Mouse (Mus musculus): ENCODE measurements at regions not wholly inside any gene's neighbourhood (a gene's known extent, or its start where the extent isn't known, plus 50 kb on each side); places are given as distances from the start of the nearest gene placed in this dataset.
A peak's percentile ranks its signal among the peaks of the same experiment; 100 is the strongest.
"Not testable (repeated sequence)": the region's sequence is repeated elsewhere in the genome, so short reads cannot be mapped to it uniquely, and the experiment has no call there.

DNA sequence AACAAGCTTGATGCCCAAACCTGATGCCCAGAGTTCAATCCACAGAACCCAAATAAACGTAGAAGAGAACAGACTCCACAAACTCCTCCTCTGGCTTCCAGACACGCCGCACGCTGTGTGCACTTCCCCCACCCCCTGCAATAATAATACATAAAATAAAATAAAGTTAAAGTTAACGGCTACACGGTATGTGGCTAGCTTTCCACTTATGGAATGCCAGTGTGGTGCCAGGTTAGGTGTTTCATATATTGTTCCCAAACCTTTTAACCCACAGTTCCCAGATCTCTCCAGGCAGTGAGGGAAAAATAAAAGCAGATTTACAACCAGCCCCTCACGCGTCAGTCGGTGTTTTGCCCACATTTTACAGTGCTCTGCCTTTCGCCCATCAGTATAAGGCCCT lies 233.8 kb upstream of the Jarid2 start:
- Histone ChIP-seq H3K4me2 (replicated peaks; ENCODE audit: low read depth) (no peak overlapping the region), H3K4me3 (ENCODE audit: low read depth, low read length) (no peak overlapping the region), H3K4me1 (replicated peaks; ENCODE audit: control insufficient read depth, insufficient read depth, low read length) (no peaks in the 10 kb centered on the region), H3K9ac (ENCODE audit: low read depth, low read length) (no peak overlapping the region), H3K9me3 (ENCODE audit: control insufficient read depth) (no peaks in the 10 kb centered on the region), H3K27me3 (replicated peaks; ENCODE audit: control insufficient read depth, insufficient read depth, low read length) (no peaks in the 10 kb centered on the region), H3K27ac (ENCODE audit: low read depth, low read length) (no peak overlapping the region), H3K36me3 (ENCODE audit: control insufficient read depth, insufficient read depth) (no peaks in the 10 kb centered on the region)
- no peak for TF ChIP-seq CTCF (IDR thresholded peaks at IDR 0.05; ENCODE audit: low read depth)
- ATAC-seq, result no peak
- WGBS, result 85% methylated on average over 10 of the region's 10 CpGs

DNA sequence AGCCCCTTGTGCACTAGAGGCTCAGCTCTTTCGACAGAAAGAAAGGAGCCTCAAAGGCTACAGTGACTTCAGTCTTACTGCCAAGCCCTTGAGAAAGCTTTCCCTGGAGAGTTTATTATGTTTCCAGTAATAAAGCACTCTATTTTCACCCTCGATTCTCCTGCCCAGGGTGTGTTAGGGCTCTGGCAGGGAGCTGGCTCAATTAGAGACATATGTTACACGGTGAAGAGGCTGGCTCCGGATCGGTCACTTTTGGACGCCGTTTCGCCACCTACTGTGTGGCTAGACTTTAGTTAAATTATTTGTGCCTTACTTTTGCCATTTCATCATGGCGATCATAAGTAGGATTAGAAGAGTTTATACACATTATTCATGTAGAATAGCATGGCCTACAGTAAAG lies 232.7 kb upstream of the Jarid2 start:
- ATAC-seq, result no peak
- 72% methylated on average over 9 of the region's 9 CpGs for WGBS
- no peak overlapping the region for H3K27ac ChIP-seq (ENCODE audit: low read depth, low read length)

DNA sequence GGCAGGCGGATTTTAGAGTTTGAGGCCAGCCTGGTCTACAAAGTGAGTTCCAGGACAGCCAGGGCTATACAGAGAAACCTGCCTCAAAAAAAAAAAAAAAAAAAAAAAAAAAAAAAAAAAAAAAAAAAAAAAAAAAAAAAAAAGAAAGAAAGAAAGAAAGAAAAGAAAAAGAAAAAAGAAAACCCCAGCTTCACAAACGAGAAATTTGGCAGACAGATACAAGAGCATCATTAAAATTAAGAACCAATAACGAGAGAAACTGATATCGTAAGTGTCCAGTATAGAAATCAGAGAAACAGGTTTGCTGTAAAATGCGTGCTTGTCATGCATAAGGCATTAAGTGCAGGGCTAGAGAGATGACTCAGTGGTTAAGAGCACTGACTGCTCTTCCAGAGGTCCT lies 228.4 kb upstream of the Jarid2 start:
- 89% methylated on average over 5 of the region's 5 CpGs for WGBS
- H3K9me3 ChIP-seq (ENCODE audit: control insufficient read depth); H3K4me3 ChIP-seq (ENCODE audit: low read depth, low read length); H3K4me2 ChIP-seq (replicated peaks; ENCODE audit: low read depth); H3K36me3 ChIP-seq (ENCODE audit: control insufficient read depth, insufficient read depth); ATAC-seq; H3K9ac ChIP-seq (ENCODE audit: low read depth, low read length); H3K27me3 ChIP-seq (replicated peaks; ENCODE audit: control insufficient read depth, insufficient read depth, low read length); H3K27ac ChIP-seq (ENCODE audit: low read depth, low read length); H3K4me1 ChIP-seq (replicated peaks; ENCODE audit: control insufficient read depth, insufficient read depth, low read length): not testable (repeated sequence)

More for the DNA sequence above, 232.7 kb upstream of the Jarid2 start:
- no peak overlapping the region for H3K4me3 ChIP-seq (ENCODE audit: low read depth, low read length)
- H3K36me3 ChIP-seq (ENCODE audit: control insufficient read depth, insufficient read depth), result no peaks in the 10 kb centered on the region
- no peak overlapping the region for H3K9ac ChIP-seq (ENCODE audit: low read depth, low read length)
- no peak overlapping the region for H3K4me2 ChIP-seq (replicated peaks; ENCODE audit: low read depth)
- no peaks in the 10 kb centered on the region for H3K9me3 ChIP-seq (ENCODE audit: control insufficient read depth)
- H3K27me3 ChIP-seq (replicated peaks; ENCODE audit: control insufficient read depth, insufficient read depth, low read length), result no peaks in the 10 kb centered on the region
- TF ChIP-seq CTCF (IDR thresholded peaks at IDR 0.05; ENCODE audit: low read depth), result no peak
- H3K4me1 ChIP-seq (replicated peaks; ENCODE audit: control insufficient read depth, insufficient read depth, low read length), result no peaks in the 10 kb centered on the region

DNA sequence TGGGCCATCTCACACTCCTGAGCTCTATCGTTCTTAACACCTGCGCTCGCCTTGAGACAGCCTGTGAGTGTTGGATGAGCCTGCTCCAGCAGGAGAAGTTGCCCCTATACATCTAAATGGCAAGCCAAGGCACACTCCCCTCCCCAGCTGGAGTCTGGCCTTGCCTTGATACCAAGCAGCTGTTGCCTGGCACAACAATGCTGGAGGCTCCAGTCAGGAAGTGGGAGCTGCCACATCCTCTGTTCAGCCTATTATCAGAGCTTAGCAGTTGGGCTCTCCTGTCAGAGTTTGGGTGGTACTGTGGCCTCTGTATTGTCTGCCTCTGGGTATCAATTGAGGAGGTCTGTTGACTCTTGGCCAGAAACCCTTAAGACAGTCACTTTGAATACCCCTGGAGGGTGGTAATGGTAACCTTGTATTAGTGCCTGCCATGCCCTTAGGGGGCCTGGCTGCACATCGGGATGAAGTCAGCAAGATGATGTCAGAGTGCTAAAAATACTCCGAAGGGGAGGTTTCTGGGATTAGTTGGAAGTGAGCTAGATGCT lies 227.4 kb upstream of the Jarid2 start:
- ATAC-seq, result no peak
- Histone ChIP-seq H3K4me2 (replicated peaks; ENCODE audit: low read depth) (no peak overlapping the region), H3K27me3 (replicated peaks; ENCODE audit: control insufficient read depth, insufficient read depth, low read length) (no peaks in the 10 kb centered on the region), H3K9ac (ENCODE audit: low read depth, low read length) (no peak overlapping the region), H3K4me1 (replicated peaks; ENCODE audit: control insufficient read depth, insufficient read depth, low read length) (0 out of 2 replicates have a peak, but pooled peaks cover 3% of the 10 kb centered on the region), H3K9me3 (ENCODE audit: control insufficient read depth) (no peaks in the 10 kb centered on the region), H3K27ac (ENCODE audit: low read depth, low read length) (no peak overlapping the region), H3K4me3 (ENCODE audit: low read depth, low read length) (no peak overlapping the region), H3K36me3 (ENCODE audit: control insufficient read depth, insufficient read depth) (no peaks in the 10 kb centered on the region)
- 53% methylated on average over 5 of the region's 5 CpGs for WGBS
- TF ChIP-seq CTCF (IDR thresholded peaks at IDR 0.05; ENCODE audit: low read depth), result no peak

DNA sequence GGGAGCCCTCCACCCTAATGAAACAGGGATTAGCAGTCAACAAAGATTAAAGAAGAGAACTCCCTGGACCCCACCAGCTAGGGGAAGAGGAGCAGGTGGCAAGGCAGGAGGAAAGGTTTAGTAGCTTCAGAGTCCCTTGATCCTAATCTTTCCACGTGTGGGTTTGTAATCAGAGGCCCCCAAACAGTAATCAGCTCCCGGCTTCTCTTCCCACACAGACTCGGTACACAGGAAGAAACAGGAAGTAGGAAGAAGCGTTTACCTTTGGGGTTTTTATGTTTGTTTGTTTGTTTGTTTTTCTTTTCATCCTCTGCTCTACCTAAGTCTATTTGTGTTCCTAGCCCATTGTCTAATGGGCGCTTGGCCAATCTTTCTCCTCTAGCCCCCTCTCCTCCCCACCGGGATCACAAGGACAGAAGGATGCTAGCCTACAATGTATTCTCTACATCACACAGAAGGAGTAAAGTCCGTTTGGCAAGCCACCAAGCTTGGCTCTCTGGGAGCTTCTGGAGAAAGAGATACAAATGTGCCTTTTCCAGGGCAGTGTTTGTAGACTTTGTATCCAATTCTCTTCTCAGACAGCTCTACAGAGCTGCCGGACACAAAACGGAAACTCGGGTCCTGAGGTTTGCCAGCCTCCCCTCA lies 226.5 kb upstream of the Jarid2 start:
- Histone ChIP-seq H3K4me2 (replicated peaks; ENCODE audit: low read depth) (peak overlapping the region; percentile 28), H3K36me3 (ENCODE audit: control insufficient read depth, insufficient read depth) (no peaks in the 10 kb centered on the region), H3K4me3 (ENCODE audit: low read depth, low read length) (no peak overlapping the region), H3K4me1 (replicated peaks; ENCODE audit: control insufficient read depth, insufficient read depth, low read length) (0 out of 2 replicates have a peak, but pooled peaks cover 3% of the 10 kb centered on the region), H3K27ac (ENCODE audit: low read depth, low read length) (peak overlapping the region; percentile 58; the same call in 1 of the 2 replicates), H3K9ac (ENCODE audit: low read depth, low read length) (no peak overlapping the region), H3K9me3 (ENCODE audit: control insufficient read depth) (no peaks in the 10 kb centered on the region), H3K27me3 (replicated peaks; ENCODE audit: control insufficient read depth, insufficient read depth, low read length) (no peaks in the 10 kb centered on the region)
- peak; percentile 81 for ATAC-seq
- no peak for TF ChIP-seq CTCF (IDR thresholded peaks at IDR 0.05; ENCODE audit: low read depth)
- WGBS, result 24% methylated on average over 10 of the region's 10 CpGs

DNA sequence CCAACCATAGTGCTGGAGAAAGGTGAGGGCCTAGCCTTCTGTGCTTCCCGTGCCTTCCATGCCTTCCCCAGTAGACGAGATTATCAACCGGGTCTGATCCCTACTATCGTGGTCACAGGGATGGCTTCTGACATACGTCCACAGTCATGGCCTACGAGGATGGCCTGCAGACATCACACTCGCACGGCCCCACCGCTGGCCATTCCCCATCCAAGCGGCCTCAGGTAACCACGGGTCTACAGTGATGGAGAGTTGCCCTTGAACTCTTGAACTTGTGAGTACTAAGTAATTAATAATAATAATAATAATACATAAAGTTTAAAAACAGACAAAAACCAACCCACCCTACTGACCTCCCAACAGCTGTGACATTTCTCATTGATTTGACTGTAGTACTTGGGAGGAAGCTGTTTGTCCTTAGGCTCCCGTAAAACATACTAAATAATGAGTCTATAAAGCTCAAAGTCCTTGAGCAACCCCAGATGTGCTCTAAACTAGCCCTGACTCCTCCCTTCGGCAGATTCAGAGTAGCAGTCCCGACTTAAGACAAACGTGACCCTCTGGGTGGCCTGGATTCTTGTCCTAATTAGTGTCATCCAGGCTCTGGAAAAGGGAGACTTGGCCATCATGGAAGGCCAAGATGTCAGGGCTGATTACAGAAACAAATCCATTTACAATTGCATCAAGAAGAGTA lies 225.9 kb upstream of the Jarid2 start:
- WGBS, result 56% methylated on average over 15 of the region's 15 CpGs
- Histone ChIP-seq H3K9me3 (ENCODE audit: control insufficient read depth) (no peaks in the 10 kb centered on the region), H3K27me3 (replicated peaks; ENCODE audit: control insufficient read depth, insufficient read depth, low read length) (no peaks in the 10 kb centered on the region), H3K4me3 (ENCODE audit: low read depth, low read length) (no peak overlapping the region), H3K36me3 (ENCODE audit: control insufficient read depth, insufficient read depth) (no peaks in the 10 kb centered on the region), H3K4me2 (replicated peaks; ENCODE audit: low read depth) (peak overlapping the region; percentile 28), H3K27ac (ENCODE audit: low read depth, low read length) (peak overlapping the region; percentile 58; the same call in 1 of the 2 replicates), H3K9ac (ENCODE audit: low read depth, low read length) (no peak overlapping the region), H3K4me1 (replicated peaks; ENCODE audit: control insufficient read depth, insufficient read depth, low read length) (0 out of 2 replicates have a peak, but pooled peaks cover 3% of the 10 kb centered on the region)
- ATAC-seq, result 0 out of 2 replicates have a peak, but pooled peaks have one; percentile 26
- TF ChIP-seq CTCF (IDR thresholded peaks at IDR 0.05; ENCODE audit: low read depth), result no peak
